Mouse (Mus musculus) limb, embryonic 11.5 days (tissue): ENCODE measurements at regions not wholly inside any gene's neighbourhood (a gene's known extent, or its start where the extent isn't known, plus 50 kb on each side); places are given as distances from the start of the nearest gene placed in this dataset.
"Not testable (repeated sequence)": the region's sequence is repeated elsewhere in the genome, so short reads cannot be mapped to it uniquely, and the experiment has no call there.

ENCODE experiments used
- ATAC-seq: fragments of 200-750 bp; cut with Nextera tagmentation; 2 replicates; pipeline ENCODE4 v1.8.0; 2017; ENCODE audit warnings: low read depth; ENCODE audit not compliant: insufficient number of reproducible peaks, low FRiP score, low TSS enrichment
- DNase-seq: peaks from one replicate; pipeline ENCODE4 v3.0.0-alpha.2; 2015; ENCODE audit warnings: low spot score
- H3K27ac ChIP-seq: fragments of 300-500 bp; sonication (generic); replicated peaks from 2 replicates; pipeline ENCODE4 v1.5.1; 2014; ENCODE audit warnings: low read depth, mild to moderate bottlenecking, low read length
- H3K27me3 ChIP-seq: fragments of 300-500 bp; sonication (generic); 2 replicates; pipeline ENCODE4 v1.6.1; 2014; ENCODE audit warnings: mild to moderate bottlenecking, low read length, mixed read lengths; ENCODE audit not compliant: control insufficient read depth, insufficient read depth
- H3K36me3 ChIP-seq: fragments of 300-500 bp; sonication (generic); 2 replicates; pipeline ENCODE4 v1.6.1; 2014; ENCODE audit warnings: mild to moderate bottlenecking, low read length, moderate library complexity, mixed read lengths; ENCODE audit not compliant: control insufficient read depth, insufficient read depth
- H3K4me1 ChIP-seq: fragments of 300-500 bp; sonication (generic); 2 replicates; pipeline ENCODE4 v1.6.1; 2014; ENCODE audit warnings: low read length, mixed read lengths; ENCODE audit not compliant: control insufficient read depth, insufficient read depth
- H3K4me2 ChIP-seq: fragments of 300-500 bp; sonication (generic); 2 replicates; pipeline ENCODE4 v1.6.1; 2014; ENCODE audit warnings: low read depth, mild to moderate bottlenecking, moderate library complexity; ENCODE audit not compliant: severe bottlenecking
- H3K4me3 ChIP-seq: fragments of 300-500 bp; sonication (generic); 2 replicates; pipeline ENCODE4 v1.5.1; 2014; ENCODE audit warnings: low read depth, low read length
- H3K9ac ChIP-seq: fragments of 300-500 bp; sonication (generic); 2 replicates; pipeline ENCODE4 v1.6.1; 2014; ENCODE audit warnings: mild to moderate bottlenecking, low read length
- H3K9me3 ChIP-seq: fragments of 300-500 bp; sonication (generic); 2 replicates; pipeline ENCODE4 v1.6.1; 2016; ENCODE audit warnings: low read length; ENCODE audit not compliant: control insufficient read depth
- WGBS: fragments of 180-500 bp; shearing (Covaris S2); extraction: QIAGEN DNeasy Blood & Tissue Kit; methylation state at CpG from one replicate; pipeline ENCODE4 v1.1.7; 2014; 5-methylcytosine and 5-hydroxymethylcytosine counted together

GRCm38 (mm10) chr8:113496896-113497295 is 138.5 kb upstream of the Mon1b start:
- H3K4me2 ChIP-seq, result no peak overlapping the region
- H3K9ac ChIP-seq, result no peak overlapping the region
- no peak overlapping the region for H3K4me3 ChIP-seq
- DNase-seq (peak; percentile 37), ATAC-seq (no peak)
- no peak overlapping the region for H3K27ac ChIP-seq
- H3K27me3 ChIP-seq, result no peaks in the 10 kb centered on the region
- H3K9me3 ChIP-seq, result no peaks in the 10 kb centered on the region
- no peaks in the 10 kb centered on the region for H3K4me1 ChIP-seq
- no peaks in the 10 kb centered on the region for H3K36me3 ChIP-seq
- 52% methylated on average over 12 of the region's 12 CpGs for WGBS

GRCm38 (mm10) chr8:113502671-113503070 is 132.7 kb upstream of the Mon1b start:
- H3K9me3 ChIP-seq, result no peaks in the 10 kb centered on the region
- DNase-seq (no peak), ATAC-seq (no peak)
- 78% methylated on average over 4 of the region's 4 CpGs for WGBS
- no peaks in the 10 kb centered on the region for H3K27me3 ChIP-seq
- no peaks in the 10 kb centered on the region for H3K4me1 ChIP-seq
- no peak overlapping the region for H3K4me2 ChIP-seq
- H3K36me3 ChIP-seq, result no peaks in the 10 kb centered on the region
- no peak overlapping the region for H3K9ac ChIP-seq
- no peak overlapping the region for H3K27ac ChIP-seq
- no peak overlapping the region for H3K4me3 ChIP-seq

- DNase-seq, result no peak
- peaks cover 4% of the 10 kb centered on the region for H3K4me1 ChIP-seq
- no peak overlapping the region for H3K4me3 ChIP-seq
- 94% methylated on average over 4 of the region's 4 CpGs for WGBS
- no peaks in the 10 kb centered on the region for H3K9me3 ChIP-seq
- no peak overlapping the region for H3K9ac ChIP-seq
- no peaks in the 10 kb centered on the region for H3K27me3 ChIP-seq
- H3K27ac ChIP-seq, result no peak overlapping the region
- no peak overlapping the region for H3K4me2 ChIP-seq
- H3K36me3 ChIP-seq, result no peaks in the 10 kb centered on the region
- no peak for ATAC-seq
Measured at GRCm38 (mm10) chr8:113512856-113513255, 122.5 kb upstream of the Mon1b start.

- no peaks in the 10 kb centered on the region for H3K9me3 ChIP-seq
- no peak overlapping the region for H3K4me2 ChIP-seq
- 55% methylated on average over 14 of the region's 14 CpGs for WGBS
- no peak for ATAC-seq
- no peak overlapping the region for H3K9ac ChIP-seq
- no peaks in the 10 kb centered on the region for H3K36me3 ChIP-seq
- H3K4me1 ChIP-seq, result peaks cover 4% of the 10 kb centered on the region
- peak; percentile 28 for DNase-seq
- no peak overlapping the region for H3K4me3 ChIP-seq
- H3K27me3 ChIP-seq, result no peaks in the 10 kb centered on the region
- no peak overlapping the region for H3K27ac ChIP-seq
Measured at GRCm38 (mm10) chr8:113513886-113514730, 121.3 kb upstream of the Mon1b start.

- not testable (repeated sequence) for DNase-seq, H3K27me3 ChIP-seq, H3K27ac ChIP-seq, H3K4me2 ChIP-seq, H3K9me3 ChIP-seq, H3K9ac ChIP-seq, H3K4me1 ChIP-seq, ATAC-seq, H3K4me3 ChIP-seq, H3K36me3 ChIP-seq
- WGBS, result 66% methylated on average over 4 of the region's 4 CpGs
Measured at GRCm38 (mm10) chr8:113514731-113515375, 120.5 kb upstream of the Mon1b start.

GRCm38 (mm10) chr8:113516176-113516575 is 119.2 kb upstream of the Mon1b start:
- no peak overlapping the region for H3K4me3 ChIP-seq
- no peaks in the 10 kb centered on the region for H3K27me3 ChIP-seq
- DNase-seq (no peak), ATAC-seq (peak; percentile 75; the same call in 1 of the 2 replicates)
- no peaks in the 10 kb centered on the region for H3K9me3 ChIP-seq
- 24% methylated on average over 7 of the region's 7 CpGs for WGBS
- H3K36me3 ChIP-seq, result no peaks in the 10 kb centered on the region
- no peak overlapping the region for H3K9ac ChIP-seq
- H3K4me1 ChIP-seq, result peaks cover 4% of the 10 kb centered on the region
- H3K4me2 ChIP-seq, result no peak overlapping the region
- no peak overlapping the region for H3K27ac ChIP-seq

GRCm38 (mm10) chr8:113517912-113518311 is 117.5 kb upstream of the Mon1b start:
- H3K9me3 ChIP-seq, result no peaks in the 10 kb centered on the region
- no peak overlapping the region for H3K9ac ChIP-seq
- ATAC-seq (no peak), DNase-seq (no peak)
- 88% methylated on average over 1 of the region's 1 CpGs for WGBS
- peaks cover 4% of the 10 kb centered on the region for H3K4me1 ChIP-seq
- no peak overlapping the region for H3K27ac ChIP-seq
- H3K4me2 ChIP-seq, result no peak overlapping the region
- H3K4me3 ChIP-seq, result no peak overlapping the region
- no peaks in the 10 kb centered on the region for H3K27me3 ChIP-seq
- no peaks in the 10 kb centered on the region for H3K36me3 ChIP-seq

- Histone ChIP-seq H3K9me3 (no peaks in the 10 kb centered on the region), H3K9ac (no peak overlapping the region), H3K4me1 (no peaks in the 10 kb centered on the region), H3K36me3 (no peaks in the 10 kb centered on the region), H3K4me3 (no peak overlapping the region), H3K27me3 (no peaks in the 10 kb centered on the region), H3K27ac (no peak overlapping the region), H3K4me2 (no peak overlapping the region)
- DNase-seq (no peak), ATAC-seq (no peak)
- WGBS, result 56% methylated on average over 1 of the region's 1 CpGs
Measured at GRCm38 (mm10) chr8:113523561-113523960, 111.8 kb upstream of the Mon1b start.
